Mouse (Mus musculus) adrenal gland, postnatal 25 days (tissue): Measurements from ENCODE around the gene Fos. TPM values are rescaled to one million over a fixed set of nuclear protein-coding genes. Genes with fewer than 3 reads are reported as not detected.

Experiments used
- DNase-seq: peaks from one replicate; pipeline ENCODE4 v3.0.0; 2021; ENCODE audit warnings: mixed read lengths
- total RNA-seq: library from RNA; stranded (reverse); gene quantifications from 2 replicates; pipeline ENCODE4 v1.2.3, GENCODE M21; 2021

The Fos gene
- total RNA-seq, 1 experiment from 2014 or later, result 1.9 TPM

DNA sequence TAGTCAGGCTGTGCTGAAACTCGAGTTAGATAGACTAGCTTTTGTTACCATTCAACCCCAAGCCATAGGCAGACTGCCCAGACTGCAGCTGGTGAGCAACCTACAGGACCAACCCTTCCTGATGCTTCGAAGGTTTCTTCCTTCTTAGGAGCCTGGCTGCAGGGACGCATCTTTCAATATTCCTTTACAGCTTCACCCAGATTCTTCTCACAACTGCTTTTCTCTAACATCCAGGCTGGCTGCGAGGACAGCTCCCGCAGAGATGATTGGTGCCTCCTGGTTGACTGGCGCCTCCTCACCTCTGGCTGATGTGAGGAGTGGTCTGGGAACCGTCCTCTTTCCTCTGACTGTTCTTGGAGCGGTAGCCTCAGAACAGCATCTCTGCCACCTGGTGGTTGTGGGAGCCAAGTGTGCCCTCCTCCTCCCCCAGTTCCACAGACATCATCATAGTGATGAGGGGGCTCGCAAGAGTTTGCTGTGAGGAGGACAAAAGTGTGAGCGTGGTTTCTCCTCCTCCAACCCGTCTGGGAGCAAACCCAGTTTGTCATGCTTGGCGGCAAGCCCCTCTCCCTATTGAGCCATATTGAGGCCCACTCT is 14.0 kb downstream of the Fos start:
- DNase-seq, result peak; percentile 67

DNA sequence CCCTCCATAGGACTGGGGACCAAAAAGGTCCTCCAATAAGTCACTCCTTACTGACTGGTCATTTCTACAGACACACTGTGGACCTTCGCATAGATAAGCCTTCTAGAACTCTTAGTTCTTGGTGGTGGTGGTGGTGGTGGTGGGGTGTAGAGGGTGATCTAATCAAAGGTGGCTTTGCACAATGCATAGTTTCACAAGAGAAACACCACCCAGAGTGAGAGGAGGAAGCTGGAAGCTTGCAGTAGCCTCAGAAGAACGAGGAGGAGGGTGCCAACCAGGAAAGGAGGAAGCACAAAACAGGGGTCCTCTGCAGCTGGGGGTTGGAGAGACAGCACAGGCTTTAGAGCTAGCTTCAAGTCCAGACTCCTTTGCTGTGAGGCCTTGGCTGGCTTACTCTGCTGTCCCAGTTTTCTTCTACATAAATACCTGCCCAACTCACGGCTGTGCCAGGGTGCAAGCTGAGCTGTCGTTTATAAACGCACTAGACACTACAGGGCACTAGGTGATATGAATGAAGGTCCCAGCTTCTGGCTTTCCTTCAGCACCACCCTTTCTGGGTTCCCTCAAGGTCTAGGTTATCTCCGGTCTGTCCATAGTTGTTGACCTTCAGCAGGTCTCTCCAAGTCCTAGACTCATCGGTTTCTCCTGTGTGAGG is 15.7 kb downstream of the Fos start:
- DNase-seq, result no peak

DNA sequence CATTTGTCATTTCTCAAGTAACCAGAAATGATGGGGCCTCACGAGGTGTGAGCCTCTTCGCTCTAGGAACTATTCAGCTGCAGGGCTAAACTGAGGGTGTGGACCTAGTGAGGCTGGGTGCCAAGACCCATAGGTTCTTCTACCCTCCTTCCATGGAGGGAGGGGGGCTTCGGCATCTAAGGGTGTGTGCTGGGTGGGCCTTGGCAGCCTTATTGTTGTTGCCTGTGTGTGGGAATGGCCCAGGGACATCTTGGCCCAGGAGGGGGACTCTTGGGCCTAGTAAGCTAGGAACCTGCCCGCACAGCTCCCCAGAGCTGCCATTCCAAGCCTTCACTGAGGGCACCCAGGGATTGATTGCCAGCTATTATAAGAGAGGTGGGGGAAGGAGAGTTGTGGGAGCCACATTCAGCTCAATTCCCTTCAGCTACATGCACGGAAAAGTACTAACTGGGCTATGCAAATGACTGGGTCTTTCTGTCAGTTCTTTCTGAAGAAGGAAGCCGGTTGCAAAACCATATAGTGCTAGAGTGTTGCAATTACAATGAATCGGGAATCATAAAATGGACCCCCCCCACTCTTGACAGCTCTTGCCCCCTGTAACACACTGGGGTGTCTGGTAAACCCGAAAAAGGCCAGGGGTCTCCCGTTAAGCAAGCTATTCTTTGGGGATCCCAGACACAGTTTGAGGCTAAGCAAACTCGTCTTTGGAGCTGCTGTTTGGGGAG is 16.6 kb downstream of the Fos start:
- no peak for DNase-seq

DNA sequence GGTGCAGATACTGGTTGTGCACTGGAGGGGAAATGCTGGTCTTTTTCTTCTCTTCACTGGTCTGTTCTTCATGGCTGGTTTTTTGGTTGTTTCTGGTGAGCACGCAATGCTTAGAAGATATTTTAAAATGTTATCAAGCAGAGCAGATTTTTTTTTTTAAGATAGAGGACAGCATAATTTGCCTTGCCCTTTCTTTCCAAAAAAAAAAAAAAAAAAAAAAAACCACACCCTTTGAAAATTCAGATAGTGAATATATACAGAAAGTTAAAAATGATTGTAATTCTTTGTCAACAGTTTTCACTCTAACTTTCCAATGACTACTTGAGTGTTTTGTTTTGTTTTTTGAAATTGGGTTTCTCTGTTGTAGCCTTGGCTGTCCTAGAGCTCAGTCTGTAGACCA is 17.3 kb downstream of the Fos start:
- DNase-seq, result no peak

DNA sequence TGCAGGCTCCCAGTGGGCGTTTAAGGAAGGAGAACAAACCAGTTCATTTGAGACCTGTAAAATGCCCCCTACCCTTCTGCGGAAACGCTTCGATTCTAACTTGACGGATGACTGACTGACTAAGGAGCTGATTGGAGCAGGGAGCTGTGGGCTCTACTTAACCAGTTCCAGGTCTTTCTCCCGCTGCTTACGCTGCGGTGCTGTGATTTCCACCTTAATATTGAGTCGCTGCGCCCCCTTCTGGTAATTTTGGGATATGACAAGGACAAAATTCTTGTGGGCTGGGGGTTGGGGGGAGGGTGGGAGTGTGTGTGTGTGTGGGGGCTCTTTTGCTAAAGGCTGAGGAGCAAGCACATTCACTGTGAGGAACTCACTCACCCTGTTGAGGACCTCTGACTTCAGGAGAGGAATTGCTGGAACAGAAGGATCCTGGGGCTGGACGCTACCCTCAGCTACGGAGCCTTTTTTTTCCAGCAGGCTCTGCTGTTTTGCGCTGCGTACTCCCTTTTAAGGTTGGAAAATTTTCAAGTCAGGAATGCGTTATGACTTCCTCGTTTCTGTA is 18.5 kb downstream of the Fos start:
- DNase-seq, result peak; percentile 64

DNA sequence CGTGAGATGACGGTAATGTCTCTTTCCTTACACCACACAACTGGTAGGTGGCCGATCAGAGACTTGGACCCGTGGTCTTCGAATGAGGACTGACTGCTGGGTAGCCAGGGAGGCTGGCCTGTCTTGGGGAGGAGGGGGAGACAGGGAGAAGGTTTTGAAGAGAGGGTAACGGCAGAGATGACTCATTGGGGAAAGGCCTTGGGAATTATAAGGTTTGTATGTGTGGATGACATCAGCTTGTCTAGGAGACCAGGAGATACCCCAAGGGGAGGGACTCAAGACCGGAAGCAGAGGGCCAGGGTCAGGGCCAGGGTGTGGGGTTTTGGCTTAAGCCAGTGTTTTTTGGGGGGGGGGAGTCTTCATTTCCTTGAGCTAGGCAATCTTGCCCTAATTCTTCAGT is 22.6 kb downstream of the Fos start:
- no peak for DNase-seq

DNA sequence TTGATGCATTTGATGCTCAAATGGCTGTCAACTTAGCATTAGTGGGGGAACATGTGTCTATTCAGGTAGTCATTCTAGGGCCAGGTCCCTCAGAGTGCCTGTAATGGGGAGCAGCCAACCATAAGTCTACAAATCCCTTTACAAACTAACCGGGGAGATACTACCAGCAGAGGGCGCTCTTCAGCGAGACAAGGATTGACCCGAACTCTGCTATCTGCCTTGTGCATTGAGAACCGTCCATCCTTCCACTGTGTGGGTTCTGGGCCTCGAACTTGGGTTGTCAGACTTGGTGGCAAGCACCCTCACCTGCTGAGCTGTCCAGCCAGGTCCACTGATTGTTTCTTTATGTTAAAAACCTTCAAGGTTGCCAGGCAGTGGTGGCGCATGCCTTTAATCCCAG is 23.1 kb downstream of the Fos start:
- peak; percentile 67 for DNase-seq

DNA sequence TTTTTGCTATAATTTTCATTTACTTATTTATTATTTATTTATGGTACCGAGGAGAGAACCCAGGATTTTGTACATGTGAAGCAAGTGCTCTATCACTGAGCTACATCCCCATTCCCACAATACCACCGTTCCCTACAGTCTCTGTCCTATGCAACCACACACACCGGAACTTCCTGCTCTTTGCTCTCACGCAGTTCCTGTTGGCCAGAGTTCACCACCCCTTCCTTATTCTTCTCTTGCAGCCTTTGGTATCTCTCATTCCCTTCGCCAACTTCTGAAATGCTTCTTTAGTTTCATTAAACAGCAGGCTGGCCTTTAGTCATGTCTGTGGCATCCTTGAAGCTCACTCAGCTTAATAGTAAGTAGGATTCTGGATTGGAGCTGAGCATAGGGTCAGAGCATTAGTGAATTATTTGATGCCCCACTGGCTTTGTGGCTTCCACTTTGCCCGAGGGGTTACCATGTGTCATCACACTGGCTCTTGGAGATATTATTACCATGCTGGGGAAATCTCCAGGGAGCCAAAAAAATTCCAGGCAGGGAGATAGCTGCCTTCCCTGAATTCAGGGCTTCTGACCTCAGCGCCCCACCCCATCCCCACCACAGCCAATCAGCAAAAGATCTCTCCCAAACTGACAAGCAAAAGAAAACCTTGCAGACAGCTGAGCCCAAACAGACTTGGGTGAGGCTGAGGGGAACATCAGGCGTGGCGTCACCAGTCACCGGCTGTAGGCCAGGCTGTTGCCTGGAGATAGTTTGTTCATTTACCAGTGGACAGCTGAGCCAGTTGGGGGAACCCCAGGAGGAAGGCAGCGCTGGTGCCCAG is 23.8 kb downstream of the Fos start:
- DNase-seq, result no peak

DNA sequence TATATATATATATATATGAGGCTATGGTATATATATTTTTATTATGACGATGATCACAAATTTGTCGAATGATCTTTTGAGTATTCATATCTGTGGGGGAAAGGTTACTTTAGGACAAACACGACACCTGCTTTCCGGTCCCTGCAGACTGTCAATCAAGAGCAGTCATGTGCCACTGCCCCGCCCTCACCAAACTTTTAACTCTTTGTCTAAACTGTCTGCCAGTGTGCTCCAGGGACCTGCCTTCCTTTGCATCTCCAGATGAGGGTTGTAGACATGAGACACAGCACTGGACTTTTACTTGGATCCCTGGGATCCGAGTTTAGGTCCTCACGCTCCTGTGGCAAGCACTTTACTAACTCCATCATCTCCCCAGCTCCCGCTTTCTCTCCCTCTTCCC is 25.3 kb downstream of the Fos start:
- no peak for DNase-seq

DNA sequence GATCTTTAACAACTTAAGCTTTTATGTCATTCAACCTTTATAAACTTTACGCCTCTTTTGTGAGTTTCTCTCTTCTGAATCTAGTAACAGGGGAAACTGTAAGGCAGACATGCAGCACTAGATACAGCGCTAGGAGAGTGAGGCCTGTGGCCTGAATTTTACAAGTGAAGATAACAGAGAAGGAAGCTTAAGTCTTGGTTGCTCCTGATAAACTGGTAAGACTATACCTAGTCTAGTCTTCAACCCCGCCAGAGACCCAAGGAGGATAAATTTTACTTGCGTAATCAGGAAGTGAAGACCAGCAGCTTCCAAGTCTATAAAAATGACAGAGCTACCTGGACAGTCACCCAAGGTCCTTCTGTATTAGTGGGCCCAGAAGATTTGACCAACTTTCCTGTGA is 29.0 kb downstream of the Fos start:
- no peak for DNase-seq

DNA sequence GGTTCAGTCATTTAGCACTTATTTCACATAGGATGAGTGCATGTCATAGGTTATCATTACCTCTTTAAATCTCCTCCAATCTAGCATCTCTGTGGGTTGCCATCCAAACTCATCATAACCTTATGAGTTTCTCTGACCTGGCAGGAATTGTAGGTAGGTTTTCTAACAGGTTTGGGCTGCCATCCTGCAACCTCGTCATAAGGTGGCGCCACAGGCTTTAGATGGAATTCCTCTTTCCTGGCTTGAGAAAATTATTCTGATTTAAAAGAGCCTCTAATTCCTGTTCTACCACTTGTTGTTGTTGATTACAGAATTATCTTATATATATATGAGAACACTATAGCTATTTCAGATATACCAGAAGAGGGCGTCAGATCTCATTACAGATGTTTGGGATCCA is 34.5 kb downstream of the Fos start:
- DNase-seq, result no peak

DNA sequence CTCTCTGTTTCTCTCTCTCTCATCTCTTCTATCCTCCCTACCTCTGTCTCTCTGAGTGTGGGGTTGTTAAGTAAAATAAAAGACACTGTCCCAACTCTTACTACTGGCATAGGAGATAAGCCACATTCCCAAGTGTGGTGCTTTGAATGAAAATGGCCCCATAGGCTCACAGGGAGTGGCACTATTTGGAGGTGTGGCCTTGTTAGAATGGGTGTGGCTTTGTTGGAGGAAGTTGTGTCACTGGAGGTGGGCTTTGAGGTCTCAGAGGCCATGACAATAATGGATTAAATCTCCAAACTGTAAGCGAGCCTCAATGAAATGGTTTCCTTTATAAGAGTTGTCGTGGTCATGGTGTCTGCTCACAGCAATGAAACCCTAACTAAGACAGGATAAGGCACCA is 36.3 kb downstream of the Fos start:
- DNase-seq, result no peak

DNA sequence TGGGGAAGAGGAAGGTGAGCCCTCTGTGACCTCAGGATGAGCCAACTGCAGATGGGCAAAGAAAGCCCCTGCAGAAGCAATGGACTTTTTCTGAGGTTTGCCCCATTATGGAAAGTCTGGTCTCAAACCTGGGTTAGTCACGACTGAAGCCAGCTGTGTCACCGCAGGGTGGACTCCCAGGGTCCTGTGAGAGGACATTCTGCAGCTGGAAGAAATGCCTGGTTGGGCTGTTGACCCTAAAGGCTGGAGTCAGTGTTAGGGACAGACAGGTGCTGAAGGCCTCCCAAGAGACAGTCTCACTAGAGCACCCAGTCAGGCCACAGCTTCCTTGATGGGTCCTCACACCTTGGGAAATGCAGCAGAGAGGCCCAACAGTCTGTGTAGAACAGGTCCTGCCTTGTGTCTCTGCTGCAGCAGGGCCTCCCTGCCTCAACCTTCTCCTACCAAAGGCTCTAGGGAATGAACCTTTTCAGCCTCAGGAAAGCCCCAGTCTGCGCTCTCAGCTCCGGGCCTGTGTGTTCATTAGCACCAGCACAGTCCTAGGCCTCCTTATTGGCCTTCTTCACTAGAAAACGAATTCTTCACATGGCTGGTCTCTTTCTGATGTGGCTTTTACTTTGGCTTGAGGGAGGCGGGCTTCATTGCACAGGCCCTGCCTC is 40.2 kb downstream of the Fos start:
- no peak for DNase-seq

DNA sequence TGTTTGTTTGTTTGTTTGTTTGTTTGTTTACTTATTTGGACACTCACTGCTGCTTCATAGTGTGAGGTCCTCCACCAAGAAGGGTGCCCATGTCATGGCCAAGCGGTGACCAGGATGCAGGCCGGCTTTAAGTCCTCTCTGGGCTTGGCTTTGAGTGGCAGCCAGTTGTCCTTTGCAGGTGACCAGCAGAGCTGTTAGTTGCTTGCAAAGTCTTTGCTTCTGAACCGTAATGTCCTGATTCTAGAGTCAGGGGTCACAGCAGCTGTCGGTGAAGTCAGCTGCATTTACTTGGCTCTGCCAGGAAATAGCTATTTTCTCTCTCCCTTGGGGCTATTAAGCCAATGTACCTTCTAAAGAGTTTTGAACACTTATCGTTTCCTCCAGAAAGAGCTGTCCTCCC is 41.3 kb downstream of the Fos start:
- no peak for DNase-seq

DNA sequence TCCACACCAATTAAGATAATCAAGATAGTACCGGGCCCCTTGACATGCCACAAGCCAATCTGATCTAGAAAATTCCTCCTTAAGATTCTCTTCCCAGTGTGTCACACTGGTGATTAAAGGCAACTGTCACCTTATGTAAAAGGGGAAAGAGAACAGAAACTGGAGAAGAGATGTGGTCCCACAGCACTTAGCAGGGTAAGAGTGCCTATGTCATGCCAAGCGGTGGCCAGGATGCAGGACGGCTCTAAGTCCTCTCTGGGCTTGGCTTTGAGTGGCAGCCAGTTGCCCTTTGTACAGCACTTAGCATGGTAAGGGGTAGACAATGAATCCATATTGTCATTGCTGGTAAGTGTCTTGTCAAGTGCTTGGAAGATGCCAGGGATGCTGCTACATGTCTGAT is 42.2 kb downstream of the Fos start:
- no peak for DNase-seq

DNA sequence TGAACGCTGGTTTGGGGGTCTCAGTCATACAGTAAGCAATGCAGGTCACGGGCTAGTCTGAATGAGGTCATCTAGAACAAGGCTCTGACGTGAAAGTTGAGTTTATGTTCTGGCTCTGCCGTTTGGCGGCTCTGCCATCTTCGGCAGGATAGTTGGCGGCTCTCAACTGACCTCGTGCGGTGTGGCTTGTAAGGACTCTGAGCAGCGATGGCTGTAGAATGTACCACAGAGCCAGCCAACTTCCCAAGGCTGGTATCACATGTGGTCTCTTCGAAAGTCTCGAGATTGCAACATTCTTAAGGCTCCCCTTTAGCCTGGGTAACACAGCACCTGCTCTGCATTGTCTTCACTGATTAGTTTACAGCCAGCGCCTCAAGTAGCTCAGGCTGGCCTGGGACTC is 43.6 kb downstream of the Fos start:
- no peak for DNase-seq

DNA sequence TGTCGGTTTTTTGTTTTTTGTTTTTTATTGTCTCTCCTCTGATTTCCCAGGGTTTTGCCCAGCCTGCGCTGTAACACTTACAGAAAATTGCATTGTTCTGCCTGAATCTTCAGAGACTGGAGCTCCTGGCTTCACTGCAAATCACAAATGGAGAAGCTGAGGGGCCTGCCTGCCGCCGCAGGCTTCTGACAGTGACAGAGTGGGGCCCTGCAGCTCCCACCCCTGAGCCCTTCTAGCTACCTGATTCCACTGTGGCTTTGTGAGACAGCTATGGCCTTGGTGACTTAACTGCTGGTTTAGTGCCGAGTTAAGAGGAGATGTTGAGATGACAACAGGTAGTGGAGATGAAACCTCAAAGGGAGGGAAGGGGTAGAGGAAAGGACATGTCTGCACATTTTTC is 44.3 kb downstream of the Fos start:
- no peak for DNase-seq

DNA sequence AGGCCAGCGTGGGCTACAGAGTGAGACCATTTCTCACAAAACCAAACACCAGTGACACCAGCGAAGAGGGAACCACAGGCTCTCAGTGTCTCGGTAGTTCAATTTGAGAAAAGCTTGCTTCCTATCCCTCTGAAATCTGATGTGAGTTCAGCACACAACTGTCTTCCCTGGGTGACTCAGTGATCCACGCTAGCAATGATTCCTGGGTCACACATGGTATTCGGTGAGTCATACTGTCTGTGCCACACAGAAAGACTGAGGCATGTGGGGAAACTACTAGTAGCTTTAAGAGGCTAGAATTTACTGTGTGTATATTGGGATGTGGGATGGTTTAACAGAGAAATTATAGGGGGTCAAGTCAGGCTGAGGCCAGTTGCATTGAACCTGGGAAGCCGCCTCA is 45.9 kb downstream of the Fos start:
- no peak for DNase-seq

DNA sequence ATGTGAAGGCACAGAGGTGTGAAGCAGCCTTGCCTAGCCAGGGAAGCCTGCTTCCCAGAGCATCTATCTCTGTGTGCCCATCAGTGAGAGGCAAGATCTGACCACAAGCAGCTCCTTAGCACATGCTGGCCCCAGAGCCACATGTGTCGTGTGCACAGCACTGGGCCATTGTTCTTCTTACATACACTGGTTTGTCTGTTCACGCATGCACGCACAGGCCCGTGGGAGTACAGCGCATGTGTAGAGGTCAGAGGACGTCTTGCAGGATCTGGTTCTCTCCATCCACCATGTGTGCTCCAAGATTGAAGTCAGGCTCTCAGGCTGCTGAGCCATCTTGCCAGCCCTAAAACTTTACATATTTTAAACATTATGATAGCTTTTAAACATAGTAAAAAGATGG is 47.4 kb downstream of the Fos start:
- DNase-seq, result no peak

DNA sequence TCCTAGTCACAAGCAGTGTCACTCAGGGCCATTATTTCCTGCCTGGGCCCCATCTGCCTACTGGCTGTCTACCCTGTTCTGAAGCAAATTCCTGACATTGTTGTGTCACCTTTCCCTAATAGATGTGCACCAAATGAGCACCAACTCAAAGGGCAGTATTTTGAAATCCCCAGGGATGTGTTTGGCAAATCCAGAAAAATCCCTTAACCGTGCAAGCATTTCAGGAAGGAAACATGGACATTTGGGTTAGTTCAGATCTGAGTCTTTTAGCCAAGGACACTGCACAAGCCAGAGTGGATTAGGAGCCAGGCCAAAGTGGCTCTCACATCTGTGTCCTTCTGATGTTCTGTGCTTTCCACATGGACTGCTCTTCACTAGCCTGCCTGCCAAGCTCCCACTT is 48.0 kb downstream of the Fos start:
- no peak for DNase-seq

DNA sequence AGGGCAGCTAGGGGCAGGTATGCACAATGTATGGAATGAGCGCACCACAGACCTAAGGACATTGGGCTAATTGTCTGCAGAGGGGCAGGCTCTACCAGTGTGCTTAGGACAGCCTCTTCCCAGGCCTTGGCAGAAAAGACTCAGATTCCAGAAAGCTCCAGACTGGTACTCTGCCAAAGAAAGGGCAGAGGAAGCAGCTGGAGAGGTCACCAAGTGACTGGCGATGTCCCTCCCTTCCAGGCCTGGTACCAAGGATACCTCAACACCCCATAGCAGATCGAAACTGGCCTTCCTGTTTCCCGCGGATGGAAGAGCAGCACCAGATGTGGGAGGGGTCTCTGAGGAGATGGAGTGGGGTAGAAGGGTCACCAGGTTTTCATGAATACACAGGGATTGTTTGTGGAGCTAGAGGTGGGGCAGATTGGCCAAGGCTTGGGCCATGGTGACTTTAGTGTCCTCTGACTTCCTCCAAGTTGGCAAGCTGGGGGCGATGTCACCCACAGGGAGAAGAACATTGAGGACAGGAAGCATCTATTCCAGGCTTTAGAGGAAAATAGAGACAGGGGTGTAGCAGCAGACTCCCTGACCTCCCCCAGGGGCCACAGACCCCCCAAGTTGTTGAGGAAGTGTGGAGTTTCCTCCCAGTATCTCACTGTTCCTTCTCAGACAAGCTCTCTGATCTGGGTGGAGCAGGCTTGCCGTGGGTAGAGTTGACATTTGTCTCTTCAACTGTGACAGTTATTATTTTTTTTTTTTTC is 49.1 kb downstream of the Fos start:
- no peak for DNase-seq
